Mouse (Mus musculus) G1E (cell line): ENCODE data around the gene Ctla4.

ENCODE experiments used
- CTCF ChIP-seq: IDR thresholded peaks from 2 replicates; pipeline ENCODE4 v1.5.1; 2012; ENCODE audit warnings: low read depth, low read length, inconsistent platforms, mixed read lengths
- GATA1 ChIP-seq: IDR thresholded peaks from 2 replicates; pipeline ENCODE4 v1.6.1; 2012; ENCODE audit warnings: borderline replicate concordance, low read length, inconsistent platforms, mixed read lengths
- TAL1 ChIP-seq: conservative IDR thresholded peaks from 2 replicates; pipeline ENCODE4 v1.6.1; 2012; ENCODE audit warnings: low read depth, low read length, inconsistent platforms, mixed read lengths

DNA sequence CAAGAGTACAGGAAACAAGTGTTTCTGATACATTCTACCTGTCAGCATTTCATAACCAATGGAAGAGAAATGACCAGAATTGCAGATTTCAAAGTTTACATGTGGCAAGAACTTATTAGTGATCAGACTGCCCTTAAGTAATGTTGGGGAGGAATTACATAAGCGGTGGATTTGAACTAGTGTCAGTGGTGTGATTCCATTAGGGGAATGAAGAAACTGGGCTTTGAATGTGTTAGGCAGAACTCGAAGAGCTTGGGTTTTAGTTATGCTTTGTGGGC is 12.1 kb downstream of the Ctla4 start:
- TF ChIP-seq CTCF (no peak), GATA1 (no peak), TAL1 (no peak)
